Mouse (Mus musculus): ENCODE measurements at regions not wholly inside any gene's neighbourhood (a gene's known extent, or its start where the extent isn't known, plus 50 kb on each side); places are given as distances from the start of the nearest gene placed in this dataset.

GRCm38 (mm10) chrX:166645713-166646112, 60.2 kb upstream of the Egfl6 start:
- no peak for ATAC-seq (ENCODE audit: low FRiP score)

GRCm38 (mm10) chrX:166641256-166641655, 55.7 kb upstream of the Egfl6 start:
- no peak overlapping the region for H3K4me2 ChIP-seq
- no peak for ATAC-seq (ENCODE audit: low FRiP score)
- 50% methylated on average over 3 of the region's 3 CpGs for WGBS

More at GRCm38 (mm10) chrX:166645713-166646112, 60.2 kb upstream of the Egfl6 start:
- Histone ChIP-seq H3K27ac (no peak overlapping the region), H3K4me3 (replicated peaks) (no peak overlapping the region), H3K36me3 (replicated peaks) (no peaks in the 10 kb centered on the region), H3K9me3 (no peaks in the 10 kb centered on the region), H3K9ac (no peak overlapping the region), H3K4me1 (no peaks in the 10 kb centered on the region), H3K27me3 (peaks cover 6% of the 10 kb centered on the region; the same call in 1 of the 2 replicates), H3K4me2 (no peak overlapping the region)
- WGBS, result 65% methylated on average over 7 of the region's 7 CpGs

GRCm38 (mm10) chrX:166640258-166640657, 54.7 kb upstream of the Egfl6 start:
- WGBS, result 81% methylated on average over 1 of the region's 1 CpGs
- Histone ChIP-seq H3K4me3 (replicated peaks) (no peak overlapping the region), H3K4me2 (no peak overlapping the region), H3K4me1 (no peaks in the 10 kb centered on the region), H3K27ac (no peak overlapping the region), H3K9me3 (no peaks in the 10 kb centered on the region), H3K9ac (no peak overlapping the region), H3K27me3 (peaks cover 15% of the 10 kb centered on the region; the same call in 1 of the 2 replicates), H3K36me3 (replicated peaks) (no peaks in the 10 kb centered on the region)
- no peak for ATAC-seq (ENCODE audit: low FRiP score)

More at GRCm38 (mm10) chrX:166641256-166641655, 55.7 kb upstream of the Egfl6 start:
- H3K27ac ChIP-seq, result no peak overlapping the region
- H3K36me3 ChIP-seq (replicated peaks), result no peaks in the 10 kb centered on the region
- H3K9me3 ChIP-seq, result no peaks in the 10 kb centered on the region
- peaks cover 16% of the 10 kb centered on the region; the same call in 1 of the 2 replicates for H3K27me3 ChIP-seq
- no peaks in the 10 kb centered on the region for H3K4me1 ChIP-seq
- no peak overlapping the region for H3K4me3 ChIP-seq (replicated peaks)
- H3K9ac ChIP-seq, result no peak overlapping the region

Measured in forebrain, embryonic 12.5 days (tissue).